Mouse (Mus musculus) thymus, adult 2 months (tissue): ENCODE data around the gene Ccdc159.

Experiments
- CTCF ChIP-seq: fragments of 200-500 bp; IDR thresholded peaks from 2 replicates; pipeline ENCODE4 v1.5.1; 2012; ENCODE audit warnings: mild to moderate bottlenecking, control low read depth, low read length, moderate library complexity, borderline replicate concordance; ENCODE audit not compliant: control insufficient read depth, poor library complexity, insufficient read depth; ENCODE audit errors: extremely low read depth
- POLR2A ChIP-seq: fragments of 200-500 bp; IDR thresholded peaks from 2 replicates; pipeline ENCODE4 v1.6.1; 2012; ENCODE audit warnings: mild to moderate bottlenecking, low read length, control low read depth, moderate library complexity; ENCODE audit not compliant: control insufficient read depth, poor library complexity, insufficient read depth; ENCODE audit errors: extremely low read depth

- no peak for TF ChIP-seq POLR2A
- TF ChIP-seq CTCF: no peak
These were observed 16.4 kb downstream of the Ccdc159 start for GRCm38 (mm10) chr9:21943638-21944037.
